In the genomic region with DNA sequence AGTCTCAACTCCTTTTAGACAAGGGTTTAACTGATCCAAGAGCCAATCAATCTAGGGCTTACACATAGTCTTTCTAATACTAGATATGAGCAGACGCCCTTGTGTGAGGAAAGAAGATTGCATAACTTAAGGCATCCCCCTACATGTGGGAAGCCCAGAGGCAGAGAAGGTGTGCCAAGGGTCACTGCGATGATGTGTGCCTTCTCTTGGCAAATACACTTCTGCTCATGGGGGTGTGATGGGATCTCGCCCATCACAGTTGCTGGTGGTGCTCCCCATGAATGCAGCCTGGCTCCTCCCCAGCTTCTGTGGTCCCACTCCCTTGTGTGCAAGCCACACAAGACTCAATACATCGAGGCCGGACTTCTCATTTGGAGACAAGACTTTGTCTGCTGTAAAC, we compare ENCODE assay signal across 23 mouse cellular contexts. TPM values are rescaled to one million over a fixed set of nuclear protein-coding genes. Genes with fewer than 3 reads are reported as not detected.
DNase-seq lines count a peak whose midpoint lies in the region; ATAC-seq and TF ChIP-seq lines count a peak whose summit lies in the region.
"Had no signal": no experiment of that assay in that cellular context is flagged by ENCODE, and none has a peak within 500 bp of the region (broad histone marks: within the 10 kb centered on the region; RNA-seq: fewer than 3 reads in every experiment).

No protein-coding gene starts in this region.

- no peak for ATAC-seq in stomach, postnatal 0 days (ENCODE audit: low FRiP score, low TSS enrichment)
- no peak for ATAC-seq in kidney, embryonic 14.5 days (ENCODE audit: low FRiP score, low TSS enrichment)
- ATAC-seq: activated CD4-positive, CD25-positive, alpha-beta regulatory T cell, adult 4 months; CD4-positive, CD25-positive, alpha-beta regulatory T cell, adult 4 months; Patski had no signal

- H3K9ac ChIP-seq in stomach, postnatal 0 days (ENCODE audit: low read length) = no peak overlapping the region
- no peak overlapping the region for H3K9ac ChIP-seq in kidney, embryonic 14.5 days (ENCODE audit: low read depth, low read length)

- WGBS in stomach, postnatal 0 days = 57% methylated on average over 5 of the region's 5 CpGs
- 83% methylated on average over 5 of the region's 5 CpGs for WGBS in kidney, embryonic 14.5 days

- H3K4me2 ChIP-seq in stomach, postnatal 0 days (replicated peaks; ENCODE audit: low read depth) = no peak overlapping the region
- H3K4me2 ChIP-seq in kidney, embryonic 14.5 days (replicated peaks; ENCODE audit: low read depth, low read length) = no peak overlapping the region

- TF ChIP-seq EP300 in stomach, postnatal 0 days (optimal IDR thresholded peaks at IDR 0.05) = no peak

- intact Hi-C loops in heart, postnatal 14 days (cut with DNase I) = no loop called here

- peak; percentile 90 for DNase-seq in heart, adult 11 months
- DNase-seq in heart, postnatal 14 days = no peak
- DNase-seq in NIH3T3 (ENCODE audit: low read depth) = peak; percentile 6
- DNase-seq in stomach, postnatal 0 days (ENCODE audit: low spot score) = peak; percentile 17
- DNase-seq in right cerebral cortex, postnatal 14 days = no peak
- DNase-seq: adrenal gland, adult 2 months; adrenal gland, adult 8-10 months; adrenal gland, postnatal 10 days; adrenal gland, postnatal 14 days; adrenal gland, postnatal 25 days; adrenal gland, postnatal 36 days; B cell, adult 2 months; cerebellum, adult 11 months; cerebellum, adult 11-12 months; cerebellum, adult 18-20 months; cerebellum, adult 2 months had no signal

- H3K27ac ChIP-seq in stomach, postnatal 0 days (replicated peaks) = no peak overlapping the region
- H3K27ac ChIP-seq in kidney, embryonic 14.5 days (ENCODE audit: low read depth, low read length) = no peak overlapping the region

- H3K36me3 ChIP-seq in stomach, postnatal 0 days (ENCODE audit: control insufficient read depth, insufficient read depth, low read length) = no peaks in the 10 kb centered on the region
- no peaks in the 10 kb centered on the region; the same call in 1 of the 2 replicates for H3K36me3 ChIP-seq in kidney, embryonic 14.5 days (ENCODE audit: control insufficient read depth, insufficient read depth, low read length)
- H3K36me3 ChIP-seq: G1E had no signal

- TF ChIP-seq CTCF in stomach, postnatal 0 days (IDR thresholded peaks at IDR 0.05; ENCODE audit: low read depth) = no peak

- no peaks in the 10 kb centered on the region; the same call in 1 of the 2 replicates for H3K4me1 ChIP-seq in stomach, postnatal 0 days (replicated peaks; ENCODE audit: control insufficient read depth, insufficient read depth)
- H3K4me1 ChIP-seq in kidney, embryonic 14.5 days (ENCODE audit: control insufficient read depth, insufficient read depth, low read length) = no peaks in the 10 kb centered on the region

- no peaks in the 10 kb centered on the region for H3K27me3 ChIP-seq in stomach, postnatal 0 days (ENCODE audit: control insufficient read depth, insufficient read depth, low read length)
- no peaks in the 10 kb centered on the region for H3K27me3 ChIP-seq in kidney, embryonic 14.5 days (ENCODE audit: control insufficient read depth, insufficient read depth, low read length)
- H3K27me3 ChIP-seq: CH12.LX, Patski had no signal

- no peak overlapping the region for H3K4me3 ChIP-seq in stomach, postnatal 0 days (ENCODE audit: low read depth, low read length)
- H3K4me3 ChIP-seq in kidney, embryonic 14.5 days (ENCODE audit: low read length) = no peak overlapping the region

- no peaks in the 10 kb centered on the region for H3K9me3 ChIP-seq in stomach, postnatal 0 days (ENCODE audit: control insufficient read depth, low read length)
- H3K9me3 ChIP-seq in kidney, embryonic 14.5 days (ENCODE audit: control insufficient read depth, low read length) = no peaks in the 10 kb centered on the region
- H3K9me3 ChIP-seq: G1E had no signal

RNA-seq across cellular contexts. Expression of gene Myzap, which starts 47.3 kb away (rescaled TPM):
- total RNA-seq in heart, postnatal 14 days (2021) = 100 to 1,000 TPM; 341 to 359 TPM
- 21.9 and 25.7 TPM in 2 replicates for polyA plus RNA-seq in stomach, postnatal 0 days (2015; fragmentation: Nextera tagmentation; extraction: Ambion mirVana)
- polyA plus RNA-seq in kidney, embryonic 14.5 days (2014; fragmentation: Nextera tagmentation; extraction: Ambion mirVana) = 18.6 and 18.7 TPM in 2 replicates
- total RNA-seq: MEL had no signal
- polyA plus RNA-seq: G1E had no signal

RNA-seq across cellular contexts. Expression of gene Polr2m, which starts 59.1 kb away (rescaled TPM):
- 100 to 1,000 TPM; 258 to 261 TPM for total RNA-seq in heart, postnatal 14 days (2021)
- 149 and 155 TPM in 2 replicates for polyA plus RNA-seq in stomach, postnatal 0 days (2015; fragmentation: Nextera tagmentation; extraction: Ambion mirVana)
- polyA plus RNA-seq in kidney, embryonic 14.5 days (2014; fragmentation: Nextera tagmentation; extraction: Ambion mirVana) = 277 and 453 TPM in 2 replicates

Comparison
In these comparisons a context has a peak if more than half of its experiments do, and no peak if none do; other contexts are left out.
1. DNase-seq: peak in heart, adult 11 months (single experiment), NIH3T3 (single experiment) and stomach, postnatal 0 days (single experiment); none in heart, postnatal 14 days (0 of 2) and right cerebral cortex, postnatal 14 days (single experiment).